Mouse (Mus musculus) frontal cortex, adult 2 months (tissue): ENCODE measurements around the gene Mlycd. TPM values are rescaled to one million over a fixed set of nuclear protein-coding genes. Genes with fewer than 3 reads are reported as not detected.
"Not testable (repeated sequence)": the region's sequence is repeated elsewhere in the genome, so short reads cannot be mapped to it uniquely, and the experiment has no call there.

Source experiments
- DNase-seq, 2 experiments: peaks; one replicate each; pipeline ENCODE4 v3.0.0; 2022; ENCODE audit warnings: low spot score in 1 of 2; ENCODE audit errors: extremely low spot score in 1 of 2
- polyA plus RNA-seq: library from polyadenylated mRNA; depleted of rRNA; stranded (reverse); fragments of >200 nt; gene quantifications from 2 replicates; pipeline ENCODE4 v1.2.3, GENCODE M21; 2012; rRNA removed

Gene Mlycd
- 23.0 and 24.4 TPM in 2 replicates for polyA plus RNA-seq

DNA sequence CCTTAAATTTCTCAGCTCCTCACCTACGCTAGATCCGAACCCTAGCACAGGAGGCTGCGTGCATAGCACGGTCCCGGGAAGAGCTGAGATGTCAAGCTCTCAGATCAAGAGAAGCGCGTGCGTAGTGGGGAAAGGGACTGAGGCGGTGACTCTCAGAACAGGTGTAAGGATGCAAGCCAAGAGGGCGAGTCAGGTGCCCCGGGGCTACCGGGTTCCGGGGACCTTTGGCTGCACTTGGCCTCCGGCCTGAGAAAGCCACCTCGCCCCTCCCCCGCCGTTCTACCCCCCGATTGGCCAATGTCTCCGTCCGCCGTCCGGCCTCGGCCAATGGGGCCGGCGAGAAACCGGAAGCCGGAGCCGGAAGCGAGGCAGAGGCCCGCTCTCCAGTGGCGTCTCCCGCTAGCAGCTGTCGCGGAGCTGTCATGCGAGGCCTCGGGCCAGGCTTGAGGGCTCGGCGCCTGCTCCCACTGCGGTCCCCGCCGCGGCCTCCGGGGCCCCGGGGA, at the start of gene Mlycd:
Gene Mlycd, plus strand, starts transcription at position 355 of the 503 bp plus-strand sequence.
- DNase-seq: peak; percentile 79 to 90

DNA sequence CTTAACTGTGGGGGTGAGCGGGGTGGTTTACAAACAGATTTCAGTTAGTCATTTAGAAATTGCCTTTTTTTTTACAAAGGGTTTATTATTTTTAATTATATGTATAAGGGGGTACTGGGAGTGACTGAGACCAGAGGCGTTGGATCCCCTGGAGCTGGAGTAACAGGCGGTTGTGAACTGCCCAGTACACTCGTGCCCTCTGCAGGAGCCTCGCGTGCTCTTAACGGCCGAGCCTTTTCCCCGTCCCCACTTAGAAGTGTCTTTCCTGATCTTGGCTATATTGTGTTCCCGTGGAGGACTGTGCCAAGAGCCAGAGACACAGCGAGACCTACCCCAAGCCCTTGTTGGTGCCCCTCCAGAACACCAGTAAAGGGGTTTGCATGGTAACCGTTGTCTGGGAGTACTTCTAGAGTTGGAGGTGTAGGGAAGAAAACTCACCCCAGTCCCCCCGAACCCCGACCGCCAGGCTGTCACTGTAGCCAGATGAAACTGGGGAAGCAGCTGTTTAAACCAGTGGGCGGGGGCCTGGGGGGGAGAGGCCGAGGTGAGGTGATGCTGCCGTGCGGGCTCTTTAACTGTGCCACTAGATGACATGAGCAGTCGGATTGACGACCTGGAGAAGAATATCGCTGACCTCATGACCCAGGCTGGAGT, 49.5 kb upstream of the Mlycd start:
- DNase-seq: no peak

DNA sequence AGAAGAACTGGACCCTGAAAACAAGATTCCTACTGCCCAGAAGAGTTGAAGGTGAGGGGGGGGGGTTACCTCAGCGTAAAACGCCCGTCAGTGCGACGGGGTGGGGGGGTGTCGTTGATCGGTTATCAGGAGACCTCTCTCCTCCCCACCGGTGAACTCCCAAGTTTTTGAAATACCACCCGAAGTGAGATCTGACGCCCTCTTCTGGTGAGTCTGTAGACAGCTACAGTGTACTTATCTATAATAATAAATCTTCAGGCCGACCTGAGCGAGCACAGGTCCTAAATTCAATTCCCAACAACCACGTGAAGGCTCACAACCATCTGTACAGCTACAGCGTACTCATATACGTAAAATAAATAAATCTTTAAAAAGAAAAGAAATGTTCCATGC, 49.0 kb upstream of the Mlycd start:
- DNase-seq: no peak

GRCm38 (mm10) chr8:119351647-119352046, 43.0 kb upstream of the Mlycd start:
- DNase-seq: no peak

GRCm38 (mm10) chr8:119352977-119353658, 41.6 kb upstream of the Mlycd start:
- no peak for DNase-seq

DNA sequence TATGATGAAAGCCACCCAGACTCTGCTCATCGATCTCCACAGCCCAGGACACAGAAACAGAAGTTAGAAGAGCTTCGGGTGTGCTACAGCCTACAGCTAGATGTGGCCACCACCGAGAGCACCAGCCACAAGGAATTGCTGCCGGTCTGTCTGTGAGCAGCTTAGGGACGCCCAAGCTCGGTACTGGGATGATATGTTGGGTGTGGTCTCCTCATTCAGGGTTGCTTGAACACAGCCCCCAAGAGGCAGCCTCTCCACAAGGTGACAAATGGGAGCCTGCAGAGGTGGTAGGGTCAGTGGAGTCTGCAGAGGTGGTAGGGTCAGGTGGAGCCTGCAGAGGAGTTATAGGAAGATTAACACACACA, 41.0 kb upstream of the Mlycd start:
- no peak for DNase-seq

DNA sequence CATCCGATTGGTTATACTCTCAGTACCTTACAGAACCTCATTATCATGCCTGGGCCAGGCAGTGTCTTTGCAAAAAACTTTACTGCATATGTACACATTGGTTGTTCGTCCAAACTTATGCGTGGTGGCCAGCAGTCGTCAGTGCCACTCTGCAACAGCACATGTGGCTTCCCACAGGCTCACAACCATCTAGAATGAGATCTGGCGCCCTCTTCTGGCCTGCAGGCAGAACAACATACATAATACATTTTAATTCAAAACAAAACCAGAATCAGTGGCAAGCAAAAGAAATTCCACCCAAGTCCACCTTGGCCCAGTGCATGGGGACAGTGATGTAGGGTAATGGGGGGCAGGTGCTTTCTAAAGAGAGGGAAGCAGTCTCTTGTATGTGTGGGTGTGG, 38.0 kb upstream of the Mlycd start:
- not testable (repeated sequence) for DNase-seq

DNA sequence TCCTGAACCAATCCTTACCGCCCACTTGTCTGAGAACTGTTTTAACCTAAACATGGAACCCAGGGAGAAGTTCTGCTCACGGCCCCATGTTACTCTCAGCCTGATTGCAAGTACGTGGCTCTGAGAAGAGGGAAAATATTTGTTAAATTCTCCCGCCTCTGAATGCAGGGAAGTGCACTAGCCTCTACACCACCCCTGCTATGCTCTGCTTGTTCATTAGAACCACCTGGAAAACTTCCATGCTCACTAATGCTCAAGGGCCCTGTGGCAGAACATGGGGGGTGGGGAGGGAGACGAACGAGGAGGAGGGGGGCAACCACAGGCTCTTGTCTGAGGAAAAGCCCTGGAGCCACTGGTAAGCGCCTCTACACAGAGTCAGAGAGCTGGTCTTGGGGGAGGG, 36.5 kb upstream of the Mlycd start:
- no peak for DNase-seq

DNA sequence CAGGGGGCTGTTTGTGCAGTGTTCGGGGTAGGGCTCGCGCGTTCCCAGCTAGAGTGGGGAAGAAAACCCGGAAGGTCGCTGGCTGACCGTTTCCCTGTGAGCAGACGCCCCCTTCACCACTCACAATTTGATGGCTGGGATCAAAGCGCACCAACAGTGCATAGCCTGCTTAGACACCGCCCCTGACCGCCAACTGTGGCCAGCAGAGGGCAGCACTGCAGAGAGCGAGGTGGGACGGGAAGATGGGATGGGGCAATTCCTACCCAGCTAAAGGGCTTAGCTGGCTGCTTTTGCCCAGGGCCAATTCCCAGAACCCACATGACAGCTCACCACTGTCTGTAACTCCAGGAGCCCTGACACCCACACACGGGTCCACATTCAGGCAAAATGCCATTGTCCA, 35.8 kb upstream of the Mlycd start:
- DNase-seq: peak in 1 of 2 experiments; percentile 19

DNA sequence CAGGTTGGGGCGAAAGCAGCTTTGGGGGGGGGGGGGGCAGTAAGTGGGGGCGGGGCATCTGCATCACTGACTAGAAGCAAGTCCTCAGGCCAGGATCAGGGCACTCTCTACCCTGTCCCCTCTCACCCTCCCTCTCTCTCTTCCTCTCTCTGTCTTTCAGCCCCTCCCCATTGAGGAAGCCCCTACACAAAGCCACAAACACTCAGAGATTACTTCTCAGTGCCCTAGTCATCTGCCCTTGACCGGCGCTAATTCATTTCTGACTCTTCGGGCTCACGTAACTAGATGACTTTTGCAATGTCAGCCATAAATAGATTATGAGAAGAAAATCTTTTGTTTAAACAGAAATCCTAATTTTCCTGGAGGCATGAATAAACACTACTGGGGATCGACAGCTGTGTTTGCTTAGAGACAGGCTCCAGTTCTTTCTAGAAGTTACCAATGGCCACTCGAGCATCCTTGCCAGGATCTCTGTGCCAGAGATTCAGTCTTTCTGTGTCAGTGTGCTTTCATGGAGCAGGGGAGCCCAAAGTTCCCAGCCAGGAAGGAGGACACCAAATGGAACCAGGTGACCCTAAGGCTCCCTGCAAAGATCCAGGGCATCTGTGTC, 33.9 kb upstream of the Mlycd start:
- DNase-seq: no peak

- DNase-seq: not testable (repeated sequence)
Measured at GRCm38 (mm10) chr8:119374716-119375115, 20.0 kb upstream of the Mlycd start.

- DNase-seq: no peak
Measured at GRCm38 (mm10) chr8:119378476-119378875, 16.2 kb upstream of the Mlycd start.

- DNase-seq: peak in 1 of 2 experiments; percentile 34
Measured at GRCm38 (mm10) chr8:119380619-119381018, 14.1 kb upstream of the Mlycd start.

- DNase-seq: peak; percentile 57 to 96
Measured at GRCm38 (mm10) chr8:119384478-119384877, 10.2 kb upstream of the Mlycd start.

- DNase-seq: no peak
Measured at GRCm38 (mm10) chr8:119385854-119386253, 8.8 kb upstream of the Mlycd start.

DNA sequence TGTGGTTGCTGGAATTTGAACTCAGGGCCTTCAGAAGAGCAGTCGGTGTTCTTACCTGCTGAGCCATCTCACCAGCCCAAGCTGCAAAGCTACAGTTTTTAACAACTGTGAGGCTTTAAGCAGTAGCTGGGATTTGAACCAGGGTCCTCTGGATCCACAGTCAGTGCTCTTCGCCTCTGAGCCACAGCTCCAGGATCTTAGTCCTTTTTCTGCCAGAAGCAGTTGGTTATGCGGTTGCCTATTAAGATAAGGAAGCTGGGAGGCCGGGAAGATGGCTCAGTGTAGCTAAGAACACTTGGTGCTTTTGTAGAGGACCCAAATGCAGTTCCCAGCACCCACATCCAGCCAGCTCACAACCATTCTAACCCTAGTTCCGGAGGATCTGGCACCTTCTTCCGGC, 7.7 kb upstream of the Mlycd start:
- DNase-seq: no peak

- DNase-seq: no peak
Measured at GRCm38 (mm10) chr8:119394097-119394496, 581 bp upstream of the Mlycd start.

GRCm38 (mm10) chr8:119395072-119395950, 633 bp downstream of the Mlycd start:
- DNase-seq: no peak

DNA sequence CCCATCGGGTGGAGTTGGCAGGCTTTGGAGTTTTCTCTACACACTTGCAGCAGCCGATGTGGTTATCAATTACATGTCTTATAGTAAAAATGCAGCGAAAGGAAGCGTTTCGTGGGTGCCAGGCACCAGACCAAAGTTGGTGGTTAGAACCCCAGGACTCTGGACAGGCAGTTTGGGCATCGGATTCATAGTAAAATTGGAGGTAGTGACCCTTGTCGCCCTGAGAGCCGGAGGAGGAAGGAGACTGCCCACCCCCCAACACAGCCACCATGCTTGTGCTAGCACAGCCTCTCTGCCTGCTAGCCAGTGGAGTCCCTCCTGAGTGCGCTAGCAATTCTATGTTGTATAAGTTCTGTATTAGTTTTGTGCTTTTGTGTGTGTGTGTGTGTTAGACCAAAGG, 3.9 kb downstream of the Mlycd start:
- no peak for DNase-seq

GRCm38 (mm10) chr8:119399255-119399654, 4.6 kb downstream of the Mlycd start:
- DNase-seq: no peak
